Mouse (Mus musculus): ENCODE results near the gene Nckipsd. TPM values are rescaled to one million over a fixed set of nuclear protein-coding genes. Genes with fewer than 3 reads are reported as not detected.
A peak's percentile ranks its signal among the peaks of the same experiment; 100 is the strongest.

The Nckipsd gene
- polyA plus RNA-seq, 1 experiment from 2014 or later = 10.0 TPM

GRCm38 (mm10) chr9:108782836-108783547 lies 25.2 kb upstream of the Nckipsd start:
- Histone ChIP-seq H3K36me3 (ENCODE audit: control insufficient read depth, insufficient read depth) (peaks cover 2% of the 10 kb centered on the region; the same call in 1 of the 2 replicates), H3K27ac (ENCODE audit: low read length) (peak overlapping the region; percentile 8; the same call in 1 of the 2 replicates)

GRCm38 (mm10) chr9:108783548-108784463 lies 24.4 kb upstream of the Nckipsd start, which contains the start of gene Ip6k2:
Ip6k2 (plus strand) TSS chr9:108783796.
- peak within 1 kb of the TSS; percentile 67 for H3K4me2 ChIP-seq (ENCODE audit: low read depth, low read length)
- peaks cover 32% of the 10 kb centered on the region for H3K4me1 ChIP-seq (ENCODE audit: control insufficient read depth, insufficient read depth, low read length)
- ATAC-seq (replicated peaks; ENCODE audit: extremely low read depth, insufficient read depth, low FRiP score) = peak; percentile 99
- H3K36me3 ChIP-seq (ENCODE audit: control insufficient read depth, insufficient read depth) = peaks cover 2% of the 10 kb centered on the region; the same call in 1 of the 2 replicates
- peak within 1 kb of the TSS; percentile 97 for H3K4me3 ChIP-seq (ENCODE audit: low read length)
- H3K9me3 ChIP-seq (replicated peaks; ENCODE audit: control insufficient read depth, low read length) = no peaks in the 10 kb centered on the region
- H3K27me3 ChIP-seq (ENCODE audit: control insufficient read depth, insufficient read depth, low read length) = no peaks in the 10 kb centered on the region
- peak within 1 kb of the TSS; percentile 91 for H3K27ac ChIP-seq (ENCODE audit: low read length)
- WGBS = under 1% methylated on average over 55 of the region's 56 CpGs
- H3K9ac ChIP-seq (ENCODE audit: low read length) = peak within 1 kb of the TSS; percentile 99

More at GRCm38 (mm10) chr9:108782836-108783547, 25.2 kb upstream of the Nckipsd start:
- Histone ChIP-seq H3K9me3 (replicated peaks; ENCODE audit: control insufficient read depth, low read length) (no peaks in the 10 kb centered on the region), H3K4me1 (ENCODE audit: control insufficient read depth, insufficient read depth, low read length) (peaks cover 26% of the 10 kb centered on the region), H3K4me2 (ENCODE audit: low read depth, low read length) (peak overlapping the region; percentile 67), H3K27me3 (ENCODE audit: control insufficient read depth, insufficient read depth, low read length) (no peaks in the 10 kb centered on the region), H3K4me3 (ENCODE audit: low read length) (peak overlapping the region; percentile 97), H3K9ac (ENCODE audit: low read length) (peak overlapping the region; percentile 24; the same call in 1 of the 2 replicates)
- ATAC-seq (replicated peaks; ENCODE audit: extremely low read depth, insufficient read depth, low FRiP score) = no peak
- WGBS = 30% methylated on average over 9 of the region's 9 CpGs

GRCm38 (mm10) chr9:108785416-108785815 lies 22.8 kb upstream of the Nckipsd start:
- H3K9me3 ChIP-seq (replicated peaks; ENCODE audit: control insufficient read depth, low read length) = no peaks in the 10 kb centered on the region
- H3K4me1 ChIP-seq (ENCODE audit: control insufficient read depth, insufficient read depth, low read length) = peaks cover 41% of the 10 kb centered on the region
- ATAC-seq (replicated peaks; ENCODE audit: extremely low read depth, insufficient read depth, low FRiP score) = no peak
- H3K9ac ChIP-seq (ENCODE audit: low read length) = peak overlapping the region; percentile 11; the same call in 1 of the 2 replicates
- peaks cover 2% of the 10 kb centered on the region; the same call in 1 of the 2 replicates for H3K36me3 ChIP-seq (ENCODE audit: control insufficient read depth, insufficient read depth)
- H3K27me3 ChIP-seq (ENCODE audit: control insufficient read depth, insufficient read depth, low read length) = no peaks in the 10 kb centered on the region
- H3K27ac ChIP-seq (ENCODE audit: low read length) = no peak overlapping the region
- peak overlapping the region; percentile 67 for H3K4me2 ChIP-seq (ENCODE audit: low read depth, low read length)
- H3K4me3 ChIP-seq (ENCODE audit: low read length) = peak overlapping the region; percentile 97

- peaks cover 41% of the 10 kb centered on the region for H3K4me1 ChIP-seq (ENCODE audit: control insufficient read depth, insufficient read depth, low read length)
- no peak for ATAC-seq (replicated peaks; ENCODE audit: extremely low read depth, insufficient read depth, low FRiP score)
These were observed 21.7 kb upstream of the Nckipsd start for GRCm38 (mm10) chr9:108786494-108786893.

GRCm38 (mm10) chr9:108787080-108787479 lies 21.1 kb upstream of the Nckipsd start:
- Histone ChIP-seq H3K27me3 (ENCODE audit: control insufficient read depth, insufficient read depth, low read length) (no peaks in the 10 kb centered on the region), H3K9ac (ENCODE audit: low read length) (no peak overlapping the region), H3K27ac (ENCODE audit: low read length) (no peak overlapping the region), H3K4me2 (ENCODE audit: low read depth, low read length) (no peak overlapping the region), H3K9me3 (replicated peaks; ENCODE audit: control insufficient read depth, low read length) (no peaks in the 10 kb centered on the region), H3K4me3 (ENCODE audit: low read length) (no peak overlapping the region), H3K4me1 (ENCODE audit: control insufficient read depth, insufficient read depth, low read length) (peaks cover 46% of the 10 kb centered on the region), H3K36me3 (ENCODE audit: control insufficient read depth, insufficient read depth) (peaks cover 2% of the 10 kb centered on the region; the same call in 1 of the 2 replicates)
- 82% methylated on average over 2 of the region's 2 CpGs for WGBS
- no peak for ATAC-seq (replicated peaks; ENCODE audit: extremely low read depth, insufficient read depth, low FRiP score)

More at GRCm38 (mm10) chr9:108786494-108786893, 21.7 kb upstream of the Nckipsd start:
- Histone ChIP-seq H3K27ac (ENCODE audit: low read length) (no peak overlapping the region), H3K36me3 (ENCODE audit: control insufficient read depth, insufficient read depth) (peaks cover 2% of the 10 kb centered on the region; the same call in 1 of the 2 replicates), H3K4me2 (ENCODE audit: low read depth, low read length) (peak overlapping the region; percentile 8; the same call in 1 of the 2 replicates), H3K4me3 (ENCODE audit: low read length) (no peak overlapping the region), H3K27me3 (ENCODE audit: control insufficient read depth, insufficient read depth, low read length) (no peaks in the 10 kb centered on the region), H3K9ac (ENCODE audit: low read length) (no peak overlapping the region), H3K9me3 (replicated peaks; ENCODE audit: control insufficient read depth, low read length) (no peaks in the 10 kb centered on the region)
- 61% methylated on average over 1 of the region's 1 CpGs for WGBS

- peaks cover 2% of the 10 kb centered on the region; the same call in 1 of the 2 replicates for H3K36me3 ChIP-seq (ENCODE audit: control insufficient read depth, insufficient read depth)
- H3K4me1 ChIP-seq (ENCODE audit: control insufficient read depth, insufficient read depth, low read length) = peaks cover 49% of the 10 kb centered on the region
- ATAC-seq (replicated peaks; ENCODE audit: extremely low read depth, insufficient read depth, low FRiP score) = no peak
- H3K27ac ChIP-seq (ENCODE audit: low read length) = no peak overlapping the region
- H3K9ac ChIP-seq (ENCODE audit: low read length) = no peak overlapping the region
- H3K4me3 ChIP-seq (ENCODE audit: low read length) = no peak overlapping the region
- no peaks in the 10 kb centered on the region for H3K27me3 ChIP-seq (ENCODE audit: control insufficient read depth, insufficient read depth, low read length)
- no peaks in the 10 kb centered on the region for H3K9me3 ChIP-seq (replicated peaks; ENCODE audit: control insufficient read depth, low read length)
- H3K4me2 ChIP-seq (ENCODE audit: low read depth, low read length) = no peak overlapping the region
- WGBS = 71% methylated on average over 3 of the region's 3 CpGs
These were observed 19.5 kb upstream of the Nckipsd start for GRCm38 (mm10) chr9:108788713-108789112.

GRCm38 (mm10) chr9:108792307-108792706 lies 15.9 kb upstream of the Nckipsd start:
- peaks cover 9% of the 10 kb centered on the region for H3K36me3 ChIP-seq (ENCODE audit: control insufficient read depth, insufficient read depth)
- no peak overlapping the region for H3K4me2 ChIP-seq (ENCODE audit: low read depth, low read length)
- ATAC-seq (replicated peaks; ENCODE audit: extremely low read depth, insufficient read depth, low FRiP score) = no peak
- no peak overlapping the region for H3K9ac ChIP-seq (ENCODE audit: low read length)
- H3K27me3 ChIP-seq (ENCODE audit: control insufficient read depth, insufficient read depth, low read length) = no peaks in the 10 kb centered on the region
- no peak overlapping the region for H3K27ac ChIP-seq (ENCODE audit: low read length)
- H3K4me1 ChIP-seq (ENCODE audit: control insufficient read depth, insufficient read depth, low read length) = peaks cover 60% of the 10 kb centered on the region
- H3K4me3 ChIP-seq (ENCODE audit: low read length) = no peak overlapping the region
- no peaks in the 10 kb centered on the region for H3K9me3 ChIP-seq (replicated peaks; ENCODE audit: control insufficient read depth, low read length)
- 56% methylated on average over 1 of the region's 1 CpGs for WGBS

GRCm38 (mm10) chr9:108792730-108793129 lies 15.4 kb upstream of the Nckipsd start:
- Histone ChIP-seq H3K36me3 (ENCODE audit: control insufficient read depth, insufficient read depth) (peaks cover 14% of the 10 kb centered on the region), H3K4me1 (ENCODE audit: control insufficient read depth, insufficient read depth, low read length) (peaks cover 60% of the 10 kb centered on the region), H3K4me3 (ENCODE audit: low read length) (no peak overlapping the region), H3K9ac (ENCODE audit: low read length) (no peak overlapping the region), H3K27me3 (ENCODE audit: control insufficient read depth, insufficient read depth, low read length) (no peaks in the 10 kb centered on the region), H3K27ac (ENCODE audit: low read length) (no peak overlapping the region), H3K9me3 (replicated peaks; ENCODE audit: control insufficient read depth, low read length) (no peaks in the 10 kb centered on the region), H3K4me2 (ENCODE audit: low read depth, low read length) (no peak overlapping the region)
- 39% methylated on average over 3 of the region's 3 CpGs for WGBS
- no peak for ATAC-seq (replicated peaks; ENCODE audit: extremely low read depth, insufficient read depth, low FRiP score)
